Mouse (Mus musculus) forebrain, embryonic 12.5 days (tissue): Measurements from ENCODE around the gene Endog. TPM values are rescaled to one million over a fixed set of nuclear protein-coding genes. Genes with fewer than 3 reads are reported as not detected.
"Not testable (repeated sequence)": the region's sequence is repeated elsewhere in the genome, so short reads cannot be mapped to it uniquely, and the experiment has no call there.

Experiments
- ATAC-seq: fragments of 200-750 bp; cut with Nextera tagmentation; 2 replicates; pipeline ENCODE4 v1.8.0; 2017; ENCODE audit warnings: moderate TSS enrichment; ENCODE audit not compliant: low FRiP score
- H3K27ac ChIP-seq: fragments of 300-500 bp; sonication (generic); 2 replicates; pipeline ENCODE4 v1.5.1; 2016; ENCODE audit warnings: mild to moderate bottlenecking
- H3K27me3 ChIP-seq: fragments of 300-500 bp; sonication (generic); 2 replicates; pipeline ENCODE4 v1.6.1; 2016; ENCODE audit warnings: mild to moderate bottlenecking
- H3K36me3 ChIP-seq: fragments of 300-500 bp; sonication (generic); replicated peaks from 2 replicates; pipeline ENCODE4 v1.6.1; 2016; ENCODE audit warnings: mild to moderate bottlenecking
- H3K4me1 ChIP-seq: fragments of 300-500 bp; sonication (generic); 2 replicates; pipeline ENCODE4 v1.6.1; 2016
- H3K4me2 ChIP-seq: fragments of 300-500 bp; sonication (generic); 2 replicates; pipeline ENCODE4 v1.6.1; 2016; ENCODE audit warnings: mild to moderate bottlenecking, moderate library complexity
- H3K4me3 ChIP-seq: fragments of 300-500 bp; sonication (generic); replicated peaks from 2 replicates; pipeline ENCODE4 v1.5.1; 2016; ENCODE audit warnings: mild to moderate bottlenecking
- H3K9ac ChIP-seq: fragments of 300-500 bp; sonication (generic); 2 replicates; pipeline ENCODE4 v1.6.1; 2016; ENCODE audit warnings: mild to moderate bottlenecking
- H3K9me3 ChIP-seq: fragments of 300-500 bp; sonication (generic); 2 replicates; pipeline ENCODE4 v1.6.1; 2016
- WGBS: fragments of 180-500 bp; shearing (Covaris S2); methylation state at CpG from one replicate; pipeline ENCODE4 v1.1.7; 2016; 5-methylcytosine and 5-hydroxymethylcytosine counted together
- polyA plus RNA-seq: library from polyadenylated mRNA; unstranded; fragments of >200 nt; fragmentation: Nextera tagmentation; extraction: Ambion mirVana; gene quantifications from 2 replicates; pipeline ENCODE4 v1.2.1, GENCODE M21; 2016

The Endog gene
- polyA plus RNA-seq: 9.7 and 13.4 TPM in 2 replicates

GRCm38 (mm10) chr2:30171371-30171996, at the start of gene Endog:
Gene Endog, plus strand, starts transcription at chr2:30171493.
- peaks cover 14% of the 10 kb centered on the region for H3K4me1 ChIP-seq
- peak; percentile 94 for ATAC-seq
- peak within 1 kb of the TSS; percentile 76 for H3K9ac ChIP-seq
- H3K36me3 ChIP-seq: peaks cover 43% of the 10 kb centered on the region
- 0 out of 2 replicates have a peak, but pooled peaks cover 9% of the 10 kb centered on the region for H3K27me3 ChIP-seq
- peak within 1 kb of the TSS; percentile 98 for H3K4me2 ChIP-seq
- WGBS: under 1% methylated on average over 73 of the region's 75 CpGs
- peaks cover 7% of the 10 kb centered on the region for H3K9me3 ChIP-seq
- peak within 1 kb of the TSS; percentile 88 for H3K27ac ChIP-seq
- peak within 1 kb of the TSS; percentile 71 for H3K4me3 ChIP-seq

GRCm38 (mm10) chr2:30122766-30123165, 48.5 kb upstream of the Endog start:
- no peak for ATAC-seq
- no peaks in the 10 kb centered on the region for H3K36me3 ChIP-seq
- peaks cover 42% of the 10 kb centered on the region for H3K4me1 ChIP-seq
- no peak overlapping the region for H3K9ac ChIP-seq
- H3K4me3 ChIP-seq: no peak overlapping the region
- 0 out of 2 replicates have a peak overlapping the region, but pooled peaks have one; percentile 4 for H3K4me2 ChIP-seq
- H3K9me3 ChIP-seq: no peaks in the 10 kb centered on the region
- WGBS: 85% methylated on average over 5 of the region's 5 CpGs
- H3K27ac ChIP-seq: no peak overlapping the region
- H3K27me3 ChIP-seq: no peaks in the 10 kb centered on the region

- WGBS: 1% methylated on average over 38 of the region's 44 CpGs
- Histone ChIP-seq H3K36me3 (no peaks in the 10 kb centered on the region), H3K9ac (peak overlapping the region; percentile 86), H3K4me1 (peaks cover 39% of the 10 kb centered on the region), H3K4me3 (peak overlapping the region; percentile 86), H3K27me3 (no peaks in the 10 kb centered on the region), H3K27ac (peak overlapping the region; percentile 81), H3K4me2 (peak overlapping the region; percentile 89), H3K9me3 (no peaks in the 10 kb centered on the region)
- peak; percentile 73 for ATAC-seq
These were observed 47.4 kb upstream of the Endog start for GRCm38 (mm10) chr2:30123729-30124471.

- peak; percentile 95 for ATAC-seq
- H3K27ac ChIP-seq: peak within 1 kb of the TSS; percentile 81
- H3K4me3 ChIP-seq: peak within 1 kb of the TSS; percentile 86
- peaks cover 31% of the 10 kb centered on the region for H3K4me1 ChIP-seq
- no peaks in the 10 kb centered on the region for H3K36me3 ChIP-seq
- 10% methylated on average over 31 of the region's 31 CpGs for WGBS
- peak within 1 kb of the TSS; percentile 86 for H3K9ac ChIP-seq
- peak within 1 kb of the TSS; percentile 89 for H3K4me2 ChIP-seq
- no peaks in the 10 kb centered on the region for H3K9me3 ChIP-seq
- H3K27me3 ChIP-seq: no peaks in the 10 kb centered on the region
These were observed 46.6 kb upstream of the Endog start, which contains the start of gene Zer1 for GRCm38 (mm10) chr2:30124472-30125274. Gene Zer1, minus strand, starts transcription at chr2:30124585.

- Histone ChIP-seq H3K27me3 (no peaks in the 10 kb centered on the region), H3K9me3 (no peaks in the 10 kb centered on the region), H3K4me1 (peaks cover 14% of the 10 kb centered on the region), H3K4me3 (no peak overlapping the region), H3K4me2 (no peak overlapping the region), H3K27ac (no peak overlapping the region), H3K9ac (no peak overlapping the region), H3K36me3 (no peaks in the 10 kb centered on the region)
- no peak for ATAC-seq
- 32% methylated on average over 2 of the region's 2 CpGs for WGBS
These were observed 42.5 kb upstream of the Endog start for GRCm38 (mm10) chr2:30128789-30129188.

GRCm38 (mm10) chr2:30130156-30130555, 41.1 kb upstream of the Endog start:
- ATAC-seq: no peak
- Histone ChIP-seq H3K27me3 (no peaks in the 10 kb centered on the region), H3K4me3 (no peak overlapping the region), H3K36me3 (no peaks in the 10 kb centered on the region), H3K9ac (no peak overlapping the region), H3K9me3 (no peaks in the 10 kb centered on the region), H3K4me1 (peaks cover 19% of the 10 kb centered on the region), H3K4me2 (no peak overlapping the region), H3K27ac (no peak overlapping the region)
- 86% methylated on average over 4 of the region's 4 CpGs for WGBS

- not testable (repeated sequence) for H3K9me3 ChIP-seq, H3K36me3 ChIP-seq, H3K4me2 ChIP-seq, H3K9ac ChIP-seq, H3K27me3 ChIP-seq, ATAC-seq, H3K4me3 ChIP-seq, H3K27ac ChIP-seq
- peaks cover 23% of the 10 kb centered on the region for H3K4me1 ChIP-seq
- WGBS: 66% methylated on average over 5 of the region's 5 CpGs
These were observed 40.1 kb upstream of the Endog start for GRCm38 (mm10) chr2:30131240-30131639.

GRCm38 (mm10) chr2:30132801-30133612, 38.3 kb upstream of the Endog start:
- no peak for ATAC-seq
- H3K4me2 ChIP-seq: peak overlapping the region; percentile 85
- 24% methylated on average over 16 of the region's 16 CpGs for WGBS
- H3K27ac ChIP-seq: no peak overlapping the region
- H3K4me3 ChIP-seq: peak overlapping the region; percentile 77
- H3K36me3 ChIP-seq: peaks cover 21% of the 10 kb centered on the region
- peak overlapping the region; percentile 36 for H3K9ac ChIP-seq
- no peaks in the 10 kb centered on the region for H3K27me3 ChIP-seq
- H3K4me1 ChIP-seq: peaks cover 23% of the 10 kb centered on the region
- no peaks in the 10 kb centered on the region for H3K9me3 ChIP-seq

GRCm38 (mm10) chr2:30133613-30134377, 37.5 kb upstream of the Endog start, which contains the start of gene Tbc1d13:
Gene Tbc1d13, plus strand, starts transcription at chr2:30133746.
- 1% methylated on average over 45 of the region's 46 CpGs for WGBS
- Histone ChIP-seq H3K4me2 (peak within 1 kb of the TSS; percentile 85), H3K27ac (peak within 1 kb of the TSS; percentile 71), H3K9me3 (no peaks in the 10 kb centered on the region), H3K27me3 (no peaks in the 10 kb centered on the region), H3K4me3 (peak within 1 kb of the TSS; percentile 77), H3K9ac (peak within 1 kb of the TSS; percentile 74), H3K4me1 (peaks cover 23% of the 10 kb centered on the region), H3K36me3 (peaks cover 27% of the 10 kb centered on the region)
- peak; percentile 96 for ATAC-seq

GRCm38 (mm10) chr2:30134378-30134711, 36.9 kb upstream of the Endog start:
- Histone ChIP-seq H3K9me3 (no peaks in the 10 kb centered on the region), H3K9ac (peak overlapping the region; percentile 74), H3K4me2 (peak overlapping the region; percentile 85), H3K4me1 (peaks cover 23% of the 10 kb centered on the region), H3K4me3 (peak overlapping the region; percentile 77), H3K27ac (no peak overlapping the region; the same call in 1 of the 2 replicates), H3K36me3 (peaks cover 27% of the 10 kb centered on the region), H3K27me3 (no peaks in the 10 kb centered on the region)
- ATAC-seq: no peak
- WGBS: 29% methylated on average over 6 of the region's 6 CpGs
